Mouse (Mus musculus): ENCODE data around the gene Gm45194.

Gene Gm45194

DNA sequence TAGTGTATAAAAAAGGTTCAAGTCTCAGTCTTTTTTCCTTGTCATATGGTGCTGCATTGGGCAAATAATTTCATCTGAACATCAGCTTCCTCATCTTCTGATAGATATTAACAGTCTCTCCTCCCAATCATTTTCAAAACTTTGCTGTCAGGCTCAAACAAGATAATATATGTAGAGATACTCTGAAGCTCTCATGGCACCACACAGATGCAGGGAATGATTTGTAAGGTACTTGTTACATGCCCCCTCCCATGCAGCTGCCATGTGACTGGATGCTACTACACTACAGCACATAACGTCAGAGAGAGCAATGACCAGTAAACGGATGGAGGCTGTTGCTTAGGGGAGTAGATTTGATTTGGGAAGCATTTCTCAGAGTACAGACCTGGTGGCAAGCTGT lies at the start of gene Gm45194:
TSS of gene Gm45194 (plus strand) at position 301 of the 400 bp plus-strand sequence.
- in situ Hi-C loops (cut with MseI, MboI): no loop called here

DNA sequence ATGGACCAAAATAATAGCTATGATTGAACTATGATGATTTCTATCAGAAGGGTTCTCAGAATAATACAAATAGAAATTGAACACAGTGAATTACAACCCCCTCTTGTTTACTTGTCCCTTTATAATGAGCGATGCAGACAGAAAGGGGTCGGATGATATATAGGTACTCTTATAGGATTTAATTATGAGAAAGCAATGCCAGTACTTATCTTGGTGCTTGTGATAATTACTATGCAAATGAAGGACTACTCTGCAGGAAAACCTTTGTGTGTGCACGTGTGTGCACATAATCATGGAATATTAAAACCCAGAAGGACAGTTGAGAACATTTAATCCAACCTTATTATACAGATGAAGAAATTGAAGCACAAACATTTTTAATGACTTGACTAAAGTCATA lies 35.3 kb upstream of the Gm45194 start:
- in situ Hi-C loops (cut with MseI, MboI): no loop called here

DNA sequence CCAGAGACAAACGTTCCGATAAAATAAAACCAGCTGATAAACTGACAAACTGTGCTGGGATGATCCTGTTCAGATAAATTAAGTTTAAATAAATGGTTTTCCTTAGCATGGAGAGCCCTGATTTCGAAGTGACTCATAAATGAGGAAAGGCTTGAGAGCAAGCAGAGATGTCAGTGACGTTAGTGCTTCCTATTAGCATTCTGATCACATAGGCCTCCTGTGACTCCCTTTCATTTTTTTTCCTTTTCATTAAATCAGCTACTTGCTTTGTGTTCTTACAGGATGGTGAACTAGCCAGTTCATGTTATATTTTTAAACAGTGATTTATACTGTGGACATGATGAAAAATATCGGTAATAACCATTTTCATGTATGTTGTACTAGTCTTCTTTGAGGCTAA lies 9.9 kb upstream of the Gm45194 start:
- in situ Hi-C loops (cut with MseI, MboI): no loop called here

DNA sequence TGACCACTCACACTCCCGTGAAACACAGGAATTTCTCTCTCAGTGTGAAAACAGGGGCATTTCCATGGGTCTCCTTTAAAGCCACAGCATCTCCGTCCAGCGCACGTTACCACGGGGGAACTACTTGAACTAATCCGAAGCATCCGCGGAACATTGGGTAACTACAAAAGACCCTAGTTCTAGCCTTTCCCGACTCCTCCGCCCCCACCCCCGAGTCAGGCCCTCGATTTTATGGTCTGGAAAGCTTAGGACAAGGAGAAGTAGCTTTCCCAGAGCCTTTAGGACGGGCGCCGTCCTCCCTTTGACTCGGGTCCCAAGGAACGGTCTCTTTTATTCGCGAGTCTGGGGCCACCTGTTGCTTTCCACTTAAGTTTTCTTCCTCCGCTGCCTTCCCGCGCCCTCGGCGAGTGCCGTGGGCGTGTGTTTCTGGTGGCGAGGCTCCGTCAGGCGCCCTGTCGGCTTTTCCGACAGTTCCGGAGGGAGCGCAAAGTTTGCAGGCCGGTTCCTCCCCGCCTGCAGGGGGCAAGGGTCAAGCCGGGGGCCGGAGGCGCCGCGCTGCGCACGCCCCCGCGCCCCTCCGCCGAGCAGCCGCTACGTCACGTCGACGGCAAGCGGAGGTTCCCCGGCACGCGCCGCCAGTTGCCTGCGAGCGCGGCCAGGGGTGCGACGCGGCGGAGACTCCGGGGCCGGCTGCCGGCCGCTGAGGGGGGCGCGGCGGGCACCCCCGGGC lies 3.3 kb downstream of the Gm45194 start:
- in situ Hi-C loops (cut with MseI, MboI): no loop called here

DNA sequence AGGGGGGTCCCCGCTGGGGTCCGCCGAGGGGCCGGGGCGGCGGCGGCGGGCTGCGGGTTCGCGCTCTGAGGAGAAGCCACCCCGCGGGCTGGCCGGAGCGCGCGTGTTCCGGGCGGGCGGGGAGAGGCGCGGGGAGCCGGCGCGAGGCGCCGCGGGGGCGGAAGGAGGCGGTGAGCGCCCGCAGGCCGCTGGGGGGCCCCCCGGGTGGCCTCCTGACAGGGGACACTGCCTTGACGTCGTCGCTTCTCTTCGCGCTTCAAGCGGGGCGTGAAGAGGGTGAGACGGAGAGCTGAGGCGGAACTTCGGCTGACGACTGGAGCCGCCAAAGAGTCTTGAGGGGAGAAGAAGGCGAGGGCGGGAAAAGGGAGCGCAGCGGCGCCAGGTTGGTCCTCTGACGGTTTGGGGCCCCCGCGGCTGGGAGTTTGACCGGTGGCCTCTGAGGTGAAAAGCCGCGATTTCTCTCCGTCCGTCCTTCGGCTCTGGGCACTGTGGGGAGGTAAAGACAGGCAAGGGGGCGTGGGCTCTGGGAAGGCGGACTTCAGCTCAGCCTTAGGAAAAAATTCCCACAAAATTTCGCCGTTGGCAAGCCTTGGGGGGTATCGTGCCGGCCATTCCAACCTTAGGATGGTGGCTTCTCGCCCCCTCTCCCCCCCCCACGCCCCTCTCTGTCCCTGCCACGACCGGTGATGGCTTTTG lies 4.0 kb downstream of the Gm45194 start:
- in situ Hi-C loops (cut with MseI, MboI): no loop called here

DNA sequence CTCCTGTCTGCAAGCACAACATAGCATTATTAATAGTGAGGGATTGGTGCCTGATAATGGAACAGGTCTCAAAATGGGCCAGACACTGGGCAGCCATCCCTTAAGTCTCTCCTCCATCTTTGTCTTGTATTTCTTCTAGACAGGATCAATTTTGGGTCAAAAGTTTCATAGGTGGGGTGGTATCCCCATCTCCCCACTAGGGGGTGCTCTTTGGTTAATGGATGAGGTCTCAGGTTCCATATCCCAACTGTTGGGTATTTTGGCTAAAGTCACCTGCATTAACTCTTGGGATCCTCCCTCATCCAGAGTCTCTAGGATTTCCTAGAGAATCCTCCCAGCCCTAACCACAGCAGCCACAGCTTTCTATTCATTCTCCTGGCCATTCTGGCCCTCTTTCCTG lies 26.2 kb downstream of the Gm45194 start:
- in situ Hi-C loops (cut with MseI, MboI): loop anchor here (5.0 to 25.0 kb wide), 2 partner anchors 420 to 430 kb away; no protein-coding TSS in a partner anchor

DNA sequence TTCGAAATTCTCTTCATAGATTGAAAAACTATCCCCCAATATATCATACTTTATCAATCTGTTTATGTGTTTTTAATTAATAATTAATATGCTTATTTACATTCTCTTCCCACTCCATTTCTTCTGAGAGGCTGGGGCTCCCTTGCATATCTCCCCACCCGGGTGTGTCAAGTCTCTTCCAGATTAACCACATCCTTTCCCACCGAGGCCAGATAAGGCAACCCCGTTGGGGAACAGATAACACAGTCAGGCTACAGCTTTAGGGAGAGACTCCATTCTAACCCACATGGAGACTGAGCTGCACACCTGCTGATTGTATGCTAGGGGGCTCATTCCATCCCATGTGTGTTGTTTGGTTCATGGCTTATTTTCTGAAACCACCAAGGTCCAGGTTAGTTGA lies 69.7 kb downstream of the Gm45194 start:
- in situ Hi-C loops (cut with MseI, MboI): no loop called here

DNA sequence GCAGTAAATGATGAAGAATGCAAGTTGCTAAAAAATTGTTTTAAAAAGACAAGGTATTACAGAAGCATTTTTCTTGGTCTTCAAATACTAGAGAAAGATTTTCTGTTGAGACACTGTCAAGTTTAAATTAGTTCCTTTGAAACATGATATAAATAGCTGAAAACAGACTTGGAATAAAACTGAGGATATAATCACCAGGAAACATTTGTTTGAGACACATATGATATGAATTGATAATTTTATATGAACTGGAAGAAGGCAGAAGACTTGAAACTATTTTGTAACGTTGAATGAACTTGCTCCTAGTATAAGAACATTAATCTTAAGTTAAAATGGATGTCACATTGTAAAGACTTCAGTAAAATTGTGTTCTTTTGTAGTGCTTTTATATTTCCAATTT lies 108.5 kb downstream of the Gm45194 start:
- in situ Hi-C loops (cut with MseI, MboI): no loop called here

DNA sequence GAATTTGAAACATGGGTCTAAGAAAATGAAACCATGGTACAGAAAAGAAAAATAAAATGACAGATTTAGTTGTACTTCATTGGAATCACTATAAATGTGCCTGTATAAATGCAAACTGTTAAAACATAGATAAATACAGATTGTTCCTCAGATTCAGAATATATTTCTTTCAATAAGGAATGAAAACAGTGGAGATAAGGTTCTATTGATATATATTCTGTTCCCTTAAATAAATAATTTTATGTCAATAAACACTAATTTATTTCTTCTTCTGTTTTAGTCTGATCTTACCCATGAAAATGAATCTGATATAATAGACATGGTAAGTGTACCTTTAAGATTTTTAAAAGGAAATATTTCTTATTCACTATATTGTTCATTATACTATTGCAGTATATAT lies 119.5 kb downstream of the Gm45194 start, which contains the start of gene Tex16:
TSS of gene Tex16 (plus strand) at position 301 of the 400 bp plus-strand sequence.
- in situ Hi-C loops (cut with MseI, MboI): no loop called here

DNA sequence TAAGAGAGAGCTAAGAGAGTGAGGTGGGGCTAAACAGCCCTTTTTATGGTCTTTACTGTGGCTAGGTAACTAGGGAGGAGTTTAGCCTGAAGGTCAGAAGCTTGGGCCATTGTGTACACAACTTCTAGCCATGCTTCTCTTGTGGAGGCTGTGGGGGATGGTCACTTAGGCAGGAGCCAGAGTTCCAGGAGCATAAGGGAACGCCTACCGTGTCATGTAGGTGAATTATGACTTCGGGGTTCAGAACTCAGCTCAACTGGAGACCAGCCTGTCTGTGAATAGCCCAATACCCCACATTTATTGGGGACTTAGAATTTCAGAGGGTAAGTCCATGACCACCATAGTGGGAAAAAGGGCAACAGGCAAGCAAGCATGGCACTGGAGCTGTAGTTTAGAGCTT lies 347.6 kb downstream of the Gm45194 start, which contains the start of gene 4933403O08Rik:
TSS of gene 4933403O08Rik (plus strand) at position 301 of the 400 bp plus-strand sequence.
- in situ Hi-C loops (cut with MseI, MboI): no loop called here

DNA sequence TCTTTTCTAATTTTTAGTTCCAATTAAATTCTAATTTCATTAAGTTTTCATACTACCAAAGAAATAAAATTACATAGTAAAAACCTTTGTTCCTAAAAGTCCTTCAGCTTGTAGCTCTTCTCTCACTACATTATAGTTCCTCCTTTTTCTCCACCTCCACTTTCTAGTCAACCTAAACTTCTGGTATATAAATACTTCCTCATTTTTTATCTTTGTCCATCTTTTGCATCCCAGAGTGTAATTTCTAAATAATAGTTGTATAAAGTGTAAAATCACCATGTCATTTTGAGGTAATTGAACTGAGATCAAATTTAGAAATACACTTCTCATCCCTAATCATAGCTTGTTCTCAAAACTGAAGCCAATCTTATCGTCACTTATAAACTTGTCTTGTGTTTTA lies 351.7 kb downstream of the Gm45194 start:
- in situ Hi-C loops (cut with MseI, MboI): no loop called here

DNA sequence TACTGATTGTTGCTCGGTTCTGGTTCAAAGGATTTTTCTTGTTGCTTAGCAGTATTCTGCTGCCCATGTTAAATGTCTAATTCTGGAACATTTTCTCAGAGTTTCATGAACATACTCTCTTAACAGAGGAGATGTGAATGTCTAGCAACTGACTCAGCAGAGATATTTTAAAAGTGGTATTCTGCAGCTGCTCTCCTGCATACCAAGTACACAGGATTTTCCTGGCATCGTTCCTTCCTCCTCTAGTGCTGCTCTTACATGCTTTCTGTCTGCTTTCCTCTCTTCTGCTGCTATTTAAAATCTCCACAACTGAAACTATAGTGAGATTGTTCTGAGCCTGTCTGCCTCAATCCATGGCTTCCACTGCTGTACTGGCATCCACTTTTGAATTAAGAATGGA lies 364.3 kb downstream of the Gm45194 start:
- in situ Hi-C loops (cut with MseI, MboI): no loop called here

DNA sequence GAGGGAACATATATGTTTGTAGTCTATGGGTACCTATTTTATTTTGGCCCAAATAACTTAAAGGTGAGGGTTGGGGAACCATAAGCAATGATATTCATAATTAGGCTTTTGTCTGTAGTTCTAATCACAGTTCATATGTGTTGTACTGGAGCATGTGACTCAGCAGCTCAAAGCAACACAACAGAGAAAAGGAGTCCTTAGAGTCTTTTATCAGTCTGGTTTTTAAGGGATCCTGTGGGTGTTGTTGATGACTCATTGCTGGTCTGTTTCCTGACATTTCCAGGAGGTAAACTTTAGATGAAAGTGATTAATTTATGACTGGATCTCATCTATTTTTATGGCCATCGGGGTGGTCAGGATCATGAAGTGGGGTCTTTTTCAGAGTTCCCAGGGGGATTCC lies 382.4 kb downstream of the Gm45194 start:
- in situ Hi-C loops (cut with MseI, MboI): no loop called here

All from mouse trophoblast stem cell (cell line).